Mouse (Mus musculus): ENCODE results near the gene Chmp2a. TPM values are rescaled to one million over a fixed set of nuclear protein-coding genes. Genes with fewer than 3 reads are reported as not detected.

The Chmp2a gene
- polyA plus RNA-seq, 1 experiment = 264 TPM

DNA sequence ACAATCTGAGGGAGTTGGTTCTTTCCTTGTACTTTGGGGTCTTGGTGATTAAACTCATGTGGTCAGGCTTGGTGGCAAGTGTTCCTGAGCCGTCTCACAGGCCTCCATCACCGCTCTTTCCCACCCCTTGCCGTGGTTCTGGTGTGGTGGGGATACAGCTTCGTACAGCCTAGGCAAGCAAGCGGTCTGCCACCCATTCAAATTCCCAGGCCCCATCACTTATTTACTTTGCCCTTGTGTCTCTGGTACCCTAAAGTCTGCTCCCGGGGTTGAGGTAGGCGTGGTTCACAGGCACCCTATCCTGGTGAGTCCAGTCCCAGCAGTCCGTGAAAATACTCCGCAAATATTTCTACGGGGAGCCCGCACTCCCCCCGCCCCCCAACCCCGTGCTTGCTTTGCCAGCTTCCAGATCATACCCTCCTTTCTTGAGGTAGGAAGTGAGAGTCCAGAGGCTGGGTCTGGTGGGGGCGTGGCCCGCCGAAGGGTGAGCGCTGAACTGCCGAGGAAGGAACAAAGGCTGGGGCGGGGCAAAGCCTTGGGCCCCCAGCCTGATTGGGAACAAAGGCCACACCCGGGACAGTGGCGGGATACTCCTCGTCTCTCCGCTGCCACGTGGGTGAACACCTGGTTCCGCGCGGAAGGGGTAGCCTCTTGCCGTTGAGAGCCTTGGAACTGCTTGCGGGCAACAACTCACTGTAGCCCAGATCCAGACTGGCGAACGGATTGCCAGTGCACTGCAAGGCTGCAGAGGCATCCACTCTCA lies 11.7 kb downstream of the Chmp2a start:
- TF ChIP-seq CTCF (IDR thresholded peaks at IDR 0.05; ENCODE audit: borderline replicate concordance, insufficient read depth, low read depth, low read length) = no peak
- TF ChIP-seq POLR2A (IDR thresholded peaks at IDR 0.05; ENCODE audit: borderline replicate concordance, insufficient read depth, low read length) = no peak
- no peaks in the 10 kb centered on the region for H3K27me3 ChIP-seq (ENCODE audit: control insufficient read depth, insufficient read depth, low read length)
- 0 out of 2 replicates have a peak, but pooled peaks cover 3% of the 10 kb centered on the region for H3K4me1 ChIP-seq (ENCODE audit: control insufficient read depth, insufficient read depth, low read length)
- peak overlapping the region; percentile 95 for H3K4me3 ChIP-seq (replicated peaks; ENCODE audit: insufficient read depth, low read depth, low read length)
- no peak overlapping the region for H3K27ac ChIP-seq (ENCODE audit: insufficient read depth, low read length)
- WGBS = 3% methylated on average over 31 of the region's 31 CpGs
- DNase-seq = peak; percentile 49 to 52

DNA sequence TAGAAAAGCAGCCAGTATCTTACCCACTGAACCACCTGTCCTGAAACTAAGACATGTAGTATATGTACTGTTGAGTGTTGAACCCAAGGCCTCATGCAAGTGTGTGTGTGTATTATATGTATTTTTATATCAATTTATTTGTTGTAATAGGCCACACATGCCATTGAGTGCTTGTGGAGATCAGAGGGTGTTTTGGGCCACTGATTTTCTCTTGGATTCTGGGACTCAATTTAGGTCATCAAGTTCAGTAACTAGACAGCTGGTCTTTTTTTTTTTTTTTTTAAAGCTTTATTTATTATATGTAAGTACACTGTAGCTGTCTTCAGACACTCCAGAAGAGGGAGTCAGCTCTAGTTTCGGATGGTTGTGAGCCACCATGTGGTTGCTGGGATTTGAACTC lies 19.4 kb downstream of the Chmp2a start:
- no peaks in the 10 kb centered on the region; the same call in 1 of the 2 replicates for H3K4me1 ChIP-seq (ENCODE audit: control insufficient read depth, insufficient read depth, low read length)
- H3K27me3 ChIP-seq (ENCODE audit: control insufficient read depth, insufficient read depth, low read length) = no peaks in the 10 kb centered on the region
- H3K4me3 ChIP-seq (replicated peaks; ENCODE audit: insufficient read depth, low read depth, low read length) = no peak overlapping the region
- 73% methylated on average over 1 of the region's 1 CpGs for WGBS
- no peak for TF ChIP-seq POLR2A (IDR thresholded peaks at IDR 0.05; ENCODE audit: borderline replicate concordance, insufficient read depth, low read length)
- DNase-seq = no peak
- no peak overlapping the region for H3K27ac ChIP-seq (ENCODE audit: insufficient read depth, low read length)

DNA sequence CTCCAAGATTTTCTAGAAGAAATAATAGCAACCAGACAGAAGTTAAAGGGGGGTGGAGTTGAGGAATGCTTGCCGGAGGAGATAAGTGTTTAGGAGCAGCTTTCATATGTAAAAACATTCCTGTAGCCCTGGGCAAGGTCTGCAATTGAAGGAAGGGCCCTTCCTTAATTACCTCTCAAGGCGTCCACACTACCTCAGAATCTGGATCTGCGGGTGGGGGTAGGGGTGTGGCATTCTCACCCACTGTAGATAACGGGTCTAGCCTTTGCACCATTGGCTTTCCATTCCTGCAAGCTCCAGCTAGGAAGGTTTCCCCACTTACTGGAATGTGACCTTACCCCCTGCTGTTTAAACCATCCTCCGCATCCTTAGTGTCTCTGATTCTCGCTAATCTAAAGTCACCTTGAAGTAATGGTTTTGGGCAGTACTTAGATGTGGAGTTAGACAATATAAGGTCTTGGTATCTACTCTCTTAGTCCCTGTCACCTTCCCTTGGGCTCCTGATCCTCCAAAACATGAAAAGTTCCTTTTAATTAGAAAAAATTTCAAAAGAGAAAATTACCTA lies 20.2 kb downstream of the Chmp2a start:
- WGBS = 48% methylated on average over 6 of the region's 6 CpGs
- TF ChIP-seq CTCF (IDR thresholded peaks at IDR 0.05; ENCODE audit: borderline replicate concordance, insufficient read depth, low read depth, low read length) = no peak
- no peak for TF ChIP-seq POLR2A (IDR thresholded peaks at IDR 0.05; ENCODE audit: borderline replicate concordance, insufficient read depth, low read length)
- DNase-seq = no peak
- Histone ChIP-seq H3K27ac (ENCODE audit: insufficient read depth, low read length) (no peak overlapping the region), H3K4me3 (replicated peaks; ENCODE audit: insufficient read depth, low read depth, low read length) (no peak overlapping the region), H3K27me3 (ENCODE audit: control insufficient read depth, insufficient read depth, low read length) (no peaks in the 10 kb centered on the region), H3K4me1 (ENCODE audit: control insufficient read depth, insufficient read depth, low read length) (no peaks in the 10 kb centered on the region; the same call in 1 of the 2 replicates)

DNA sequence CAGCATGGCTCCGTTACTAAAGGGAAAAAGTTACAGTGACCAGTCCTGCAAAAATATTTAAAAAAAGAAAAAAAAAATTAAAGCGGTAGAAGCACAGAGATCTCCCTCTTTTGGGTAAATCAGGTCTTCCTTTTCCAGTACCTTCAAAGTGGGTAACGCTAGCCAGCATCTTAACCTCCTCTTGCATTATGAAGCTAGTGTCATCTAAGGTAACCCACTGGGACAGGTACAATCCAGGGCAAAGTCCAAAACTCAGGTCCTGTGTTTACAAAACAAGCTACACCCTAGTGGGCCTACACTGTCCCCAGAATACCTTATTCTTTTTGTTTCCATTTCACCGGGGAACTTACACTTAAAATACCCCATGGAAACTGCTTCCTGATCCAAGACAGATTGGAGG lies 20.9 kb downstream of the Chmp2a start:
- no peak for DNase-seq
- H3K27me3 ChIP-seq (ENCODE audit: control insufficient read depth, insufficient read depth, low read length) = no peaks in the 10 kb centered on the region
- peaks cover under 1% of the 10 kb centered on the region; the same call in 1 of the 2 replicates for H3K4me1 ChIP-seq (ENCODE audit: control insufficient read depth, insufficient read depth, low read length)
- no peak overlapping the region for H3K27ac ChIP-seq (ENCODE audit: insufficient read depth, low read length)
- 77% methylated on average over 4 of the region's 4 CpGs for WGBS
- TF ChIP-seq CTCF (IDR thresholded peaks at IDR 0.05; ENCODE audit: borderline replicate concordance, insufficient read depth, low read depth, low read length) = no peak
- TF ChIP-seq POLR2A (IDR thresholded peaks at IDR 0.05; ENCODE audit: borderline replicate concordance, insufficient read depth, low read length) = no peak
- H3K4me3 ChIP-seq (replicated peaks; ENCODE audit: insufficient read depth, low read depth, low read length) = no peak overlapping the region

DNA sequence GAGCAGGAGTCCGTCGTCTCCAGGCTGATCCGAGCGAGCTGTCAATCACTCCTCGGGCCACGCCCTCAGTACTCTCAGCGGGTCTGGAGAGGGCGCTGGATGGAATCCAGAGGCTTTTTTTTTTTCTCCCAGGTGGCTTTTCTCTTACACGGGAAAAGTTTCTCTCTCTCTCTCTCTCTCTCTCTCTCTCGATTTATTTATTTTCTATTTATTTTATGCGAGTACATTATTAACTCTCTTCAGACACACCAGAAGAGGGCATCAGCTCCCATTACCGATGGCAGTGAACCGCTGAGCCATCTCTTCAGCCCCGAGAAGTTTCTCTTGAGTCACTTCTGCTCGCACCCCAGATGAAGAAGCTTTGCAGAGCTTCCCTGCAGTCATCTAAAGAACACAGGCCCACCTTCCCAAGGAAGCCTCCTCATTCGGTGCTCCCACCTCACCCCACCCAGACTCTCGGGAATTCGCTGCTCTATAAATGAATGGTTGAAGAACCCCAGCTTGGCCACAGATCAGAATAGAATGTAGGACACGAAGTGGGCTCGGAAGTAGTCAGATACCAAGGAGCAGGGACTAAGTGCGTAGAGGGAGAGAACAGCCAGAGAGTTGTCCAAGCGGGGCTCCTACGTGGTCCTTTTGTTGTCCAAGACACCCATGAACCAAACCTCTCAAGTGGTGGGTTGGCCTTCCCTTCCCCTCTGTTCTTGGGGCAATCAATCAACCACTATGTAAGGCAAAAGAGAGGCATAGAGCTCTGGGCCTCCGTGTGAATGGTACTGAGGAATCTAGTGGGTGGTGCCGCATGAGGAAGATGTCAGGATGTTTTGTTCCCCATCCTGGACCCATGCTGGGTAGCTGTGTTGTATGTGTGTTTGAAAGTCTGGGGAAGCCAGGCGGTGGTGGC lies 24.4 kb downstream of the Chmp2a start, which contains the start of gene Zbtb45:
Gene Zbtb45, minus strand, starts transcription at position 30 of the 904 bp plus-strand sequence.
- H3K27ac ChIP-seq (ENCODE audit: insufficient read depth, low read length) = peak within 1 kb of the TSS; percentile 92
- peaks cover 18% of the 10 kb centered on the region for H3K4me1 ChIP-seq (ENCODE audit: control insufficient read depth, insufficient read depth, low read length)
- WGBS = 4% methylated on average over 26 of the region's 26 CpGs
- no peak for TF ChIP-seq CTCF (IDR thresholded peaks at IDR 0.05; ENCODE audit: borderline replicate concordance, insufficient read depth, low read depth, low read length)
- no peak for TF ChIP-seq POLR2A (IDR thresholded peaks at IDR 0.05; ENCODE audit: borderline replicate concordance, insufficient read depth, low read length)
- H3K27me3 ChIP-seq (ENCODE audit: control insufficient read depth, insufficient read depth, low read length) = no peaks in the 10 kb centered on the region
- peak in 1 of 2 experiments; percentile 13 for DNase-seq
- H3K4me3 ChIP-seq (replicated peaks; ENCODE audit: insufficient read depth, low read depth, low read length) = peak within 1 kb of the TSS; percentile 97

DNA sequence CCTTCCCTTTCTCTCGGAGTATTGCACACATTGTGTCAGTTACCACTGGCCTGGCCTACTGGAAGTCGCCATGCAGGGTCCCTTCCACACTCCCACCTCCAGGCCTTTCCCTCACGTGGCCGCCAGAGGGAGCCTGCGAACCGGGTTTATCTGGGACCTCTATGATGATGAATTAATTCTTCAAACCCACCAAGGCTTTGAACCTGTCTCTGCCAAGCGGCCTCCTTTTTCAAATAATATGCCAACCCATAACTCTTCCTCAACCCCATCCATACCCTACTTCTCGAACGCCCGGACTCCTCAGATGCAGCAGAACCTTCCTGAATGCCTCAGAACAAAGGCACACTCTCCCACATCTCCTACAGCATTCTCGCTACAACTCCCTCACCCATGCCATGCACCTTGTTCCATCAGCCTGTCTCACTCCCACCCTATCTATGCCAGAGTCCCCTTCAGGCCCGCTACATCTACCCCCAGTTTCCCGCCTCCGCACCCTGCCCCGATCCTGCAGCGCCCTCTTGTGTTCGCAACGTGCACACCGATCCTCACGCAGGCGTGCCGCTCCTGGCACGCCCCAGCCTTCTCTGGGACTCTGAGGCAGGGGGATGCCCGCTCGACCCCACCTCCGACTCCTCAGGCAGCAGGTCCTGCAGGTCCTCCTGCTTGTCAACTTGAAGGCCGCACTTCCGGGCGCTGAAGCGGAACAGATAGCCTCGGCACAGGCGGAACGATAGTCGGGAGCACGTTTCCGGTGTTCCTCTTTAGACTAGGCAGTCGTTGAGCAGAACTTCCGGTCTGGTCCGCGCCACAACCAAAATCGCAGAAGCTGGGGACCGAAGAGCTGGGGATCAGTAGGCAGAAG lies 25.2 kb downstream of the Chmp2a start:
- WGBS = under 1% methylated on average over 42 of the region's 42 CpGs
- H3K27me3 ChIP-seq (ENCODE audit: control insufficient read depth, insufficient read depth, low read length) = no peaks in the 10 kb centered on the region
- DNase-seq = peak; percentile 93 to 96
- TF ChIP-seq CTCF (IDR thresholded peaks at IDR 0.05; ENCODE audit: borderline replicate concordance, insufficient read depth, low read depth, low read length) = peak; percentile 77
- peak; percentile 74; the same call in 1 of the 2 replicates for TF ChIP-seq POLR2A (IDR thresholded peaks at IDR 0.05; ENCODE audit: borderline replicate concordance, insufficient read depth, low read length)
- H3K4me3 ChIP-seq (replicated peaks; ENCODE audit: insufficient read depth, low read depth, low read length) = peak overlapping the region; percentile 97
- peaks cover 18% of the 10 kb centered on the region for H3K4me1 ChIP-seq (ENCODE audit: control insufficient read depth, insufficient read depth, low read length)
- H3K27ac ChIP-seq (ENCODE audit: insufficient read depth, low read length) = peak overlapping the region; percentile 92
